Mouse (Mus musculus): ENCODE measurements around the gene Nme8.

The Nme8 gene

GRCm38 (mm10) chr13:19697790-19698189 is at the start of gene Nme8:
Gene Nme8 (minus strand): TSS chr13:19697794.
- DNase-seq (ENCODE audit: extremely low read depth, insufficient read length, low spot score) = no peak

GRCm38 (mm10) chr13:19745741-19746140 is 48.1 kb upstream of the Nme8 start:
- no peak for DNase-seq (ENCODE audit: extremely low read depth, insufficient read length, low spot score)

- DNase-seq (ENCODE audit: extremely low read depth, insufficient read length, low spot score) = no peak
These were observed 46.9 kb upstream of the Nme8 start for GRCm38 (mm10) chr13:19744536-19744935.

GRCm38 (mm10) chr13:19734597-19734996 is 37.0 kb upstream of the Nme8 start:
- no peak for DNase-seq (ENCODE audit: extremely low read depth, insufficient read length, low spot score)

GRCm38 (mm10) chr13:19730826-19731225 is 33.2 kb upstream of the Nme8 start:
- no peak for DNase-seq (ENCODE audit: extremely low read depth, insufficient read length, low spot score)

- no peak for DNase-seq (ENCODE audit: extremely low read depth, insufficient read length, low spot score)
These were observed 21.4 kb upstream of the Nme8 start for GRCm38 (mm10) chr13:19718954-19719353.

- DNase-seq (ENCODE audit: extremely low read depth, insufficient read length, low spot score) = no peak
These were observed 19.6 kb upstream of the Nme8 start for GRCm38 (mm10) chr13:19717201-19717600.

- DNase-seq (ENCODE audit: extremely low read depth, insufficient read length, low spot score) = peak; percentile 29
These were observed 6.2 kb upstream of the Nme8 start for GRCm38 (mm10) chr13:19703806-19704205.

- DNase-seq (ENCODE audit: extremely low read depth, insufficient read length, low spot score) = no peak
These were observed 4.0 kb upstream of the Nme8 start for GRCm38 (mm10) chr13:19701443-19702078.

GRCm38 (mm10) chr13:19700733-19701442 is 3.3 kb upstream of the Nme8 start:
- peak; percentile 17 for DNase-seq (ENCODE audit: extremely low read depth, insufficient read length, low spot score)

GRCm38 (mm10) chr13:19698524-19699173 is 1.1 kb upstream of the Nme8 start:
- peak; percentile 16 for DNase-seq (ENCODE audit: extremely low read depth, insufficient read length, low spot score)

- DNase-seq (ENCODE audit: extremely low read depth, insufficient read length, low spot score) = no peak
These were observed 7.2 kb downstream of the Nme8 start for GRCm38 (mm10) chr13:19690417-19690816.

GRCm38 (mm10) chr13:19689971-19690370 is 7.6 kb downstream of the Nme8 start:
- DNase-seq (ENCODE audit: extremely low read depth, insufficient read length, low spot score) = no peak

GRCm38 (mm10) chr13:19684007-19684406 is 13.6 kb downstream of the Nme8 start:
- no peak for DNase-seq (ENCODE audit: extremely low read depth, insufficient read length, low spot score)

- DNase-seq (ENCODE audit: extremely low read depth, insufficient read length, low spot score) = no peak
These were observed 14.5 kb downstream of the Nme8 start for GRCm38 (mm10) chr13:19682879-19683640.

- DNase-seq (ENCODE audit: extremely low read depth, insufficient read length, low spot score) = no peak
These were observed 23.0 kb downstream of the Nme8 start for GRCm38 (mm10) chr13:19674601-19675000.

GRCm38 (mm10) chr13:19674025-19674424 is 23.6 kb downstream of the Nme8 start:
- no peak for DNase-seq (ENCODE audit: extremely low read depth, insufficient read length, low spot score)

- no peak for DNase-seq (ENCODE audit: extremely low read depth, insufficient read length, low spot score)
These were observed 29.0 kb downstream of the Nme8 start for GRCm38 (mm10) chr13:19668355-19669140.

GRCm38 (mm10) chr13:19652405-19652804 is 45.2 kb downstream of the Nme8 start:
- no peak for DNase-seq (ENCODE audit: extremely low read depth, insufficient read length, low spot score)

GRCm38 (mm10) chr13:19649824-19650223 is 47.8 kb downstream of the Nme8 start:
- no peak for DNase-seq (ENCODE audit: extremely low read depth, insufficient read length, low spot score)
